Mouse (Mus musculus) B cell, adult 62 days (primary cell): ENCODE measurements around the gene Gm17571. TPM values are rescaled to one million over a fixed set of nuclear protein-coding genes. Genes with fewer than 3 reads are reported as not detected.

Source experiments
- total RNA-seq: library from RNA; stranded (reverse); gene quantifications from 4 replicates; pipeline ENCODE4 v1.2.4, GENCODE M21; 2023

Gene Gm17571
- not detected in 4 replicates for total RNA-seq

DNA sequence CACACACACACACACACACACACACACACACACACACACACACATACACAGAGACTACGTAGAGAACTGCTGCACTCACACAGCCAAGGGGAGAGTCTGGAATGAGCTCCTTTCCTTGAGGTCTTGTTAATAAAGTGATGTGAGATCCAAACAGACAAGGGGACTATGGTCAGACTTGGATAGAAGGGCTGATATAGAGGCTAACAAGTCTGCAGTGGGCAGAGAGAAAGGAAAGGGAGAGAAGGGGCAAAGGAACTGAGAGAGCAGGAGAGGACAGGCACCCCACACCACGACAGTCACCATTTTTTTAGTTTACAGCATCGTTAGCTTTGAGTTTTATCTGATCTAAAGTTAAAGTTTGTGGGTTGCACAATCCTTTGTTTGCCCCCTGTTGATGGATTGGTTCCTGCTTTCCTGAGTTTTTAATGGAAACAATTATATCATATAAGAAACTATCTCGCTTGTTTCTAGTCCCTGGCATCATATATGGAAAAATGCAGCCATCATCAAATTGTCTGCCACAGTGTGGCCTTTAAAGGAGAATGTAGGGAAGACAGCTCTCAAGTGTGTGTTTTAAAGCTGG is at the start of gene Gm17571:
Gm17571 (minus strand) TSS at position 51 of the 583 bp plus-strand sequence.

Other genes with a start within 250 kb of the Gm17571 start
- gene Jrkl, start 200.9 kb downstream of the Gm17571 start, total RNA-seq, result 9.6 to 11.7 TPM (median 10.9 TPM) in 4 replicates
- gene Ccdc82, start 199.8 kb downstream of the Gm17571 start, total RNA-seq, result 49.8 to 52.3 TPM (median 51.1 TPM) in 4 replicates
- gene Maml2, start 148.8 kb downstream of the Gm17571 start, total RNA-seq, result 31.1 to 33.9 TPM (median 32.9 TPM) in 4 replicates